Mouse (Mus musculus): ENCODE results near the gene Tex33. TPM values are rescaled to one million over a fixed set of nuclear protein-coding genes. Genes with fewer than 3 reads are reported as not detected.

The Tex33 gene
- polyA plus RNA-seq (2012; rRNA removed), result not detected in 2 replicates
- polyA plus RNA-seq (2014; fragmentation: Nextera tagmentation; extraction: Ambion mirVana), result not detected in 2 replicates

GRCm38 (mm10) chr15:78395478-78395962, at the start of gene Tex33:
Tex33 (minus strand) TSS chr15:78395912.
- Histone ChIP-seq H3K4me2 (replicated peaks; ENCODE audit: low read depth, low read length, severe bottlenecking) (no peak within 1 kb of the TSS), H3K9me3 (ENCODE audit: control insufficient read depth, low read length) (no peaks in the 10 kb centered on the region), H3K27me3 (ENCODE audit: control insufficient read depth, insufficient read depth, low read length) (no peaks in the 10 kb centered on the region), H3K4me3 (replicated peaks; ENCODE audit: low read length) (no peak within 1 kb of the TSS), H3K36me3 (ENCODE audit: control insufficient read depth, insufficient read depth, low read length) (no peaks in the 10 kb centered on the region), H3K9ac (ENCODE audit: low read depth, low read length, severe bottlenecking) (no peak within 1 kb of the TSS), H3K27ac (replicated peaks; ENCODE audit: low read depth, low read length) (no peak within 1 kb of the TSS), H3K4me1 (ENCODE audit: control insufficient read depth, insufficient read depth, low read length) (no peaks in the 10 kb centered on the region)
- 86% methylated on average over 8 of the region's 8 CpGs for WGBS
- ATAC-seq (ENCODE audit: low FRiP score, low read depth), result no peak
- TF ChIP-seq POLR2A (IDR thresholded peaks at IDR 0.05; ENCODE audit: borderline replicate concordance, extremely low read depth, insufficient read depth, insufficient read length), result no peak
- no peak for DNase-seq (ENCODE audit: low spot score)

DNA sequence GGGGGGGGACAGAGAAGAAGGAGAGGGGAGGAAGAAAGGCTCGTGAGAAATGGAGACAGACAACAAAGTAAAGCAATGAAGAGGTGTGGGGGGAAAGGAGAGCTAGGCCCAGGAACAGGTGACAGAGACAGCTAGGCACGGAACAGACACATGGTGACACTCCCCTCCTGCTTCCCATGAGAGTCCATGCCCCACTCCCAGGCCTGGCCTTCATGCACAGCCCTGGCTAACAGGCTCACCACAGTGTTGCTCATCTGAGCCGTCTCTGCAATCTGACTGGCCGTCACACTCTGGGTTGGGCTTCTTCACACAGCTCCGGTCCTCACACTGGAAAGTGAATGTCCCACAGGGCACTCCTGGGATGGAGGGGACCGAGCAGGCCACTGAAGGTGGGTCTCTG, 48.1 kb upstream of the Tex33 start:
- H3K9ac ChIP-seq (ENCODE audit: low read depth, low read length, severe bottlenecking), result no peak overlapping the region
- TF ChIP-seq POLR2A (IDR thresholded peaks at IDR 0.05; ENCODE audit: borderline replicate concordance, extremely low read depth, insufficient read depth, insufficient read length), result no peak
- WGBS, result 49% methylated on average over 6 of the region's 6 CpGs

GRCm38 (mm10) chr15:78442231-78442630, 46.5 kb upstream of the Tex33 start:
- H3K27me3 ChIP-seq (ENCODE audit: control insufficient read depth, insufficient read depth, low read length), result no peaks in the 10 kb centered on the region
- no peak overlapping the region for H3K4me3 ChIP-seq (replicated peaks; ENCODE audit: low read length)
- TF ChIP-seq POLR2A (IDR thresholded peaks at IDR 0.05; ENCODE audit: borderline replicate concordance, extremely low read depth, insufficient read depth, insufficient read length), result no peak
- 86% methylated on average over 19 of the region's 19 CpGs for WGBS
- ATAC-seq (ENCODE audit: low FRiP score, low read depth) (no peak), DNase-seq (ENCODE audit: low spot score) (no peak)
- no peaks in the 10 kb centered on the region for H3K9me3 ChIP-seq (ENCODE audit: control insufficient read depth, low read length)
- 0 out of 2 replicates have a peak, but pooled peaks cover 6% of the 10 kb centered on the region for H3K36me3 ChIP-seq (ENCODE audit: control insufficient read depth, insufficient read depth, low read length)
- H3K27ac ChIP-seq (replicated peaks; ENCODE audit: low read depth, low read length), result no peak overlapping the region
- peaks cover 3% of the 10 kb centered on the region for H3K4me1 ChIP-seq (ENCODE audit: control insufficient read depth, insufficient read depth, low read length)
- H3K4me2 ChIP-seq (replicated peaks; ENCODE audit: low read depth, low read length, severe bottlenecking), result no peak overlapping the region
- H3K9ac ChIP-seq (ENCODE audit: low read depth, low read length, severe bottlenecking), result no peak overlapping the region

More for the DNA sequence above, 48.1 kb upstream of the Tex33 start:
- Histone ChIP-seq H3K27ac (replicated peaks; ENCODE audit: low read depth, low read length) (no peak overlapping the region), H3K4me2 (replicated peaks; ENCODE audit: low read depth, low read length, severe bottlenecking) (no peak overlapping the region), H3K27me3 (ENCODE audit: control insufficient read depth, insufficient read depth, low read length) (no peaks in the 10 kb centered on the region), H3K4me3 (replicated peaks; ENCODE audit: low read length) (no peak overlapping the region), H3K9me3 (ENCODE audit: control insufficient read depth, low read length) (no peaks in the 10 kb centered on the region), H3K36me3 (ENCODE audit: control insufficient read depth, insufficient read depth, low read length) (0 out of 2 replicates have a peak, but pooled peaks cover 3% of the 10 kb centered on the region), H3K4me1 (ENCODE audit: control insufficient read depth, insufficient read depth, low read length) (no peaks in the 10 kb centered on the region)
- DNase-seq (ENCODE audit: low spot score), result no peak
- ATAC-seq (ENCODE audit: low FRiP score, low read depth), result no peak

GRCm38 (mm10) chr15:78438973-78439372, 43.3 kb upstream of the Tex33 start:
- DNase-seq (ENCODE audit: low spot score), result no peak
- 66% methylated on average over 9 of the region's 9 CpGs for WGBS
- TF ChIP-seq POLR2A (IDR thresholded peaks at IDR 0.05; ENCODE audit: borderline replicate concordance, extremely low read depth, insufficient read depth, insufficient read length), result no peak
- Histone ChIP-seq H3K4me1 (ENCODE audit: control insufficient read depth, insufficient read depth, low read length) (peaks cover 12% of the 10 kb centered on the region), H3K36me3 (ENCODE audit: control insufficient read depth, insufficient read depth, low read length) (peaks cover 27% of the 10 kb centered on the region; the same call in 1 of the 2 replicates), H3K9ac (ENCODE audit: low read depth, low read length, severe bottlenecking) (no peak overlapping the region), H3K4me3 (replicated peaks; ENCODE audit: low read length) (no peak overlapping the region), H3K4me2 (replicated peaks; ENCODE audit: low read depth, low read length, severe bottlenecking) (no peak overlapping the region), H3K27ac (replicated peaks; ENCODE audit: low read depth, low read length) (no peak overlapping the region), H3K27me3 (ENCODE audit: control insufficient read depth, insufficient read depth, low read length) (0 out of 2 replicates have a peak, but pooled peaks cover 6% of the 10 kb centered on the region), H3K9me3 (ENCODE audit: control insufficient read depth, low read length) (no peaks in the 10 kb centered on the region)
- ATAC-seq (ENCODE audit: low FRiP score, low read depth), result no peak

- 0 out of 2 replicates have a peak, but pooled peaks cover 6% of the 10 kb centered on the region for H3K27me3 ChIP-seq (ENCODE audit: control insufficient read depth, insufficient read depth, low read length)
- DNase-seq (ENCODE audit: low spot score) (no peak), ATAC-seq (ENCODE audit: low FRiP score, low read depth) (no peak)
- no peak overlapping the region for H3K4me2 ChIP-seq (replicated peaks; ENCODE audit: low read depth, low read length, severe bottlenecking)
- TF ChIP-seq POLR2A (IDR thresholded peaks at IDR 0.05; ENCODE audit: borderline replicate concordance, extremely low read depth, insufficient read depth, insufficient read length), result no peak
- H3K4me3 ChIP-seq (replicated peaks; ENCODE audit: low read length), result no peak overlapping the region
- WGBS, result 59% methylated on average over 8 of the region's 8 CpGs
- peaks cover 12% of the 10 kb centered on the region for H3K4me1 ChIP-seq (ENCODE audit: control insufficient read depth, insufficient read depth, low read length)
- peaks cover 31% of the 10 kb centered on the region for H3K36me3 ChIP-seq (ENCODE audit: control insufficient read depth, insufficient read depth, low read length)
- no peak overlapping the region for H3K27ac ChIP-seq (replicated peaks; ENCODE audit: low read depth, low read length)
- H3K9ac ChIP-seq (ENCODE audit: low read depth, low read length, severe bottlenecking), result no peak overlapping the region
- H3K9me3 ChIP-seq (ENCODE audit: control insufficient read depth, low read length), result no peaks in the 10 kb centered on the region
Measured at GRCm38 (mm10) chr15:78438505-78438904, 42.8 kb upstream of the Tex33 start.
